Mouse (Mus musculus) hindbrain, embryonic 11.5 days (tissue): ENCODE results near the gene Ift57. TPM values are rescaled to one million over a fixed set of nuclear protein-coding genes. Genes with fewer than 3 reads are reported as not detected.

Source experiments
- ATAC-seq: fragments of 200-750 bp; cut with Nextera tagmentation; 2 replicates; pipeline ENCODE4 v1.8.0; 2017; ENCODE audit warnings: mild to moderate bottlenecking, moderate TSS enrichment, moderate library complexity; ENCODE audit not compliant: low FRiP score
- DNase-seq: peaks from one replicate; pipeline ENCODE4 v3.0.0-alpha.2; 2015; ENCODE audit warnings: low spot score
- H3K27ac ChIP-seq: fragments of 300-500 bp; sonication (generic); 2 replicates; pipeline ENCODE4 v1.5.1; 2014; ENCODE audit warnings: mild to moderate bottlenecking, low read depth, low read length
- H3K27me3 ChIP-seq: fragments of 300-500 bp; sonication (generic); 2 replicates; pipeline ENCODE4 v1.6.1; 2014; ENCODE audit warnings: mild to moderate bottlenecking, low read length, moderate library complexity, mixed read lengths; ENCODE audit not compliant: control insufficient read depth, insufficient read depth
- H3K36me3 ChIP-seq: fragments of 300-500 bp; sonication (generic); 2 replicates; pipeline ENCODE4 v1.6.1; 2014; ENCODE audit warnings: mild to moderate bottlenecking, low read length, moderate library complexity, mixed read lengths; ENCODE audit not compliant: control insufficient read depth, insufficient read depth
- H3K4me1 ChIP-seq: fragments of 300-500 bp; sonication (generic); replicated peaks from 2 replicates; pipeline ENCODE4 v1.6.1; 2014; ENCODE audit warnings: low read length, mixed read lengths; ENCODE audit not compliant: control insufficient read depth, insufficient read depth
- H3K4me2 ChIP-seq: fragments of 300-500 bp; sonication (generic); replicated peaks from 2 replicates; pipeline ENCODE4 v1.6.1; 2014; ENCODE audit warnings: mild to moderate bottlenecking, low read depth, low read length
- H3K4me3 ChIP-seq: fragments of 300-500 bp; sonication (generic); 2 replicates; pipeline ENCODE4 v1.5.1; 2014; ENCODE audit warnings: low read depth, low read length
- H3K9ac ChIP-seq: fragments of 300-500 bp; sonication (generic); 2 replicates; pipeline ENCODE4 v1.6.1; 2014; ENCODE audit warnings: low read depth, low read length
- H3K9me3 ChIP-seq: fragments of 300-500 bp; sonication (generic); 2 replicates; pipeline ENCODE4 v1.6.1; 2016; ENCODE audit warnings: low read length; ENCODE audit not compliant: control insufficient read depth
- WGBS: fragments of 180-500 bp; shearing (Covaris S2); extraction: QIAGEN DNeasy Blood & Tissue Kit; methylation state at CpG from one replicate; pipeline ENCODE4 v1.1.7; 2014; 5-methylcytosine and 5-hydroxymethylcytosine counted together
- polyA plus RNA-seq: library from polyadenylated mRNA; unstranded; fragments of >200 nt; fragmentation: Nextera tagmentation; extraction: Ambion mirVana; gene quantifications from 2 replicates; pipeline ENCODE4 v1.2.1, GENCODE M21; 2014

Gene Ift57
- polyA plus RNA-seq, 1 experiment from 2014 or later: 39.1 TPM

DNA sequence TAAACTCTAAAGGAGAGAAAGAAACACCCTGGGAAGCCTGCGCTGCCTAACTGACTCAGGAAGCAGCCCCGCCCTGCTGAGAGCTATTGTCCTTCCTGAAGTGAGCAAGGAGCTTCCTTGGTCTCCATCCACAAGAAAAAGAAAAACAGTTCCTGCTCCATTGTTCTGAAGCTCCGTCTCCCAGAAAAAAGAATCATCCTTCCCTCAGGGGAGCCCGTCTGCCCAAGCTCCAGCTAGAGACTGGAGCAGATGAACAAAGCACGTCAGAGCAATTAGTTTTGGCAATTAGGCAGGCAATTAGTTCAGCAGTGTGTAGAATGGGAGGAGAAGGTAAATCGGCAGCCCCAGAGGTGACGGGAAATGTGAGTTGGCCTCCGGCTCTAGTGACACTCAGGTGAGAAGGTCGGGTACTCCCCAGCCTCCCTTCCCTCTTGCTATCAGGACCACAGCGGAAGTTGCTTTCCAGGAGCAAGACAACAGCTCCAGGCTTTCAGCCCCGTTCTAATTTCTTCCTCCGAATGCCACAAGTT, 105.0 kb downstream of the Ift57 start:
- peak overlapping the region; percentile 35 for H3K4me2 ChIP-seq
- no peaks in the 10 kb centered on the region for H3K4me1 ChIP-seq
- peak; percentile 72 for ATAC-seq
- WGBS: under 1% methylated on average over 12 of the region's 12 CpGs
- peak overlapping the region; percentile 32; the same call in 1 of the 2 replicates for H3K9ac ChIP-seq
- H3K27ac ChIP-seq: peak overlapping the region; percentile 61
- peak; percentile 57 for DNase-seq
- 0 out of 2 replicates have a peak overlapping the region, but pooled peaks have one; percentile 9 for H3K4me3 ChIP-seq
- no peaks in the 10 kb centered on the region for H3K36me3 ChIP-seq
- H3K27me3 ChIP-seq: no peaks in the 10 kb centered on the region
- no peaks in the 10 kb centered on the region for H3K9me3 ChIP-seq

DNA sequence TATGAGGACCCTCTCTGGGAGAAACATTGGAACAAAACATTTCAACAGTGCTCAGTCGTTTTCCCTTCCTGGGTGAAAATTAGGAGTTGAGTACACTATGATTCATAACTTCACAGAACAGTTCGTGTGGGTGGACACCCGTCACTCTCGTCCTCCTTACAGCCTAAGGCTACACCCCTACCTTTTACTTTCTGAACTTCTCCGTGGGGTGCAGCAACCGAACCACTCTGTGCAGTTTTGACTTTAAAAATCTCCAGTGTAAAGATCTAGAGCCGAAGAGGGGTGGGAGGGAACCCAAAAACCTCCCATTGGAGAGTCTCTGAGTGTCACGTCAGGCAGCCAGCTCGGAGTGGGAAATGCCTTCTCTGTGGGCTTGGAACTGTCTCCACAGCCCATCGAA, 107.9 kb downstream of the Ift57 start:
- H3K4me3 ChIP-seq: no peak overlapping the region
- H3K27me3 ChIP-seq: no peaks in the 10 kb centered on the region
- no peak overlapping the region for H3K9ac ChIP-seq
- H3K36me3 ChIP-seq: no peaks in the 10 kb centered on the region
- ATAC-seq (no peak), DNase-seq (no peak)
- H3K9me3 ChIP-seq: no peaks in the 10 kb centered on the region
- WGBS: 88% methylated on average over 10 of the region's 10 CpGs
- H3K4me1 ChIP-seq: no peaks in the 10 kb centered on the region
- H3K4me2 ChIP-seq: no peak overlapping the region
- H3K27ac ChIP-seq: no peak overlapping the region

DNA sequence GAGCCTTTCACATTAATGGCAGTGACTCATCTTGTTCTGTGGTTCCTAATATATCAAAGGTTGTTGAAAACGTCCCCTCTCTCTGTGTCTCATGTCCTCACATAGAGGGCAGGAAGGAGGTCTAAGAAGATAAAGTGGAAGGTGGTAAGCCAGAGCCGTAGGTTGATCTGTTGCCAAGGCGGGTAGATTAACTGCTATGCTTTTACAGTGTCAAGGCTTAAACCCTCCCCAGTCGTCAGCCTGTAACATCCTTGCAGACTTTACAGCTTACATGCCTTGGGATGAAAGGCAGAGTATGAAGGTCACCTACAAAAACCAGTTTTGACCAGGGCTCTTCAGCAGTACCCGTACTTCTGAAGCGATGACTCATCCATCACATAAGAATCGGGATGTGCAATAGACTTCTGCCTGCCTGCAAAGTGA, 108.4 kb downstream of the Ift57 start:
- H3K4me1 ChIP-seq: no peaks in the 10 kb centered on the region
- H3K27ac ChIP-seq: no peak overlapping the region
- WGBS: 85% methylated on average over 7 of the region's 7 CpGs
- H3K9ac ChIP-seq: no peak overlapping the region
- no peak for DNase-seq
- H3K27me3 ChIP-seq: no peaks in the 10 kb centered on the region
- no peak for ATAC-seq
- no peak overlapping the region for H3K4me2 ChIP-seq
- no peaks in the 10 kb centered on the region for H3K36me3 ChIP-seq
- no peak overlapping the region for H3K4me3 ChIP-seq
- H3K9me3 ChIP-seq: no peaks in the 10 kb centered on the region

DNA sequence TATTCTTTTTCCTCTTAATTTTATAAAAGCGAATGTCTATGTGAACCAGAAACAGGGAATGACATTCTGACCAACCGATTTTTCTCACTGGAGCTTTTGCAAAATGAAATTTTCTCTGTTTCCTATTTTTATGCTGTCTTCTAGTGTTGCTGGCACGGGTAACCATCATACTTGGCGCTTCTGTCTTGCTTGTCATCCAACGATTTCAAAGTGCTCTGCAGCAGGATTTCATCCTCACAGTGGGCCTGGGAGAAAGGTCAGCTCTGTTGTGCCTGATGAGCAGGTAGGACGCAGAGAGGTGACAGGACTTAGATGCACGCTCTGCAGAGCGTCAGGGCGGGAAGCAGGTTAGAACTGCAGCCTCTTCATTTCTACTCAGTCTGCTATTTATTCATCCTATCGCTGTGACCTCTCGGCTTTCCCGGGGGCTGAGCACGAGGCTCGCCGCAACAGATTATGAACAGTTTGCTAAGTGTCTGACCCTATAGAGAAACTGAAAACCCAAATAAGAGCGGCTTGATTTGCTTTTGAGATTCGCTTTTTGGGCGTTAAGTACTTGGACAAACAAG, 108.9 kb downstream of the Ift57 start:
- Histone ChIP-seq H3K9me3 (no peaks in the 10 kb centered on the region), H3K4me1 (no peaks in the 10 kb centered on the region), H3K27me3 (no peaks in the 10 kb centered on the region), H3K27ac (no peak overlapping the region), H3K4me2 (no peak overlapping the region), H3K36me3 (no peaks in the 10 kb centered on the region), H3K4me3 (no peak overlapping the region), H3K9ac (no peak overlapping the region)
- 89% methylated on average over 18 of the region's 18 CpGs for WGBS
- DNase-seq: no peak
- no peak for ATAC-seq

DNA sequence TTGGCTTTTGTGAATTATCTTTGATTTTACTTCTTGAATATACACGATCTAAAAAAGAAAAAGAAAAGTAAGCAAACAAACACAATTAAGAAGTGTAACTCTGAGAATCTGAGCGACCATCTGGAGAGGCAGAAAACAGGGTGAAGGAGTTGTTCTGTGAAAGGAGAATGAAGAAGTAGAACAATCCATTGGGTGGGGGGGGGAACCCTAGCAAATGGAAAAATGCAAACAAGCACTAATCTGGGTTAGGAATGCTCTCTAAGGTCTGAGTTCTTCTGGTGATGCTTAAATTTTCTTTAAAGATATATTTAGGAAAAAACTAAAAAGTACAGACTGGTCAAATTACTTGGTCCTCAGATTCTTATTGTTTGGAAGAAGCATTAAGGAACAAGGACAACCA, 112.9 kb downstream of the Ift57 start:
- Histone ChIP-seq H3K4me3 (no peak overlapping the region), H3K27ac (no peak overlapping the region), H3K4me2 (no peak overlapping the region), H3K9me3 (no peaks in the 10 kb centered on the region), H3K36me3 (no peaks in the 10 kb centered on the region), H3K9ac (no peak overlapping the region), H3K4me1 (no peaks in the 10 kb centered on the region), H3K27me3 (no peaks in the 10 kb centered on the region)
- no peak for ATAC-seq
- DNase-seq: no peak
- WGBS: 86% methylated on average over 2 of the region's 2 CpGs

DNA sequence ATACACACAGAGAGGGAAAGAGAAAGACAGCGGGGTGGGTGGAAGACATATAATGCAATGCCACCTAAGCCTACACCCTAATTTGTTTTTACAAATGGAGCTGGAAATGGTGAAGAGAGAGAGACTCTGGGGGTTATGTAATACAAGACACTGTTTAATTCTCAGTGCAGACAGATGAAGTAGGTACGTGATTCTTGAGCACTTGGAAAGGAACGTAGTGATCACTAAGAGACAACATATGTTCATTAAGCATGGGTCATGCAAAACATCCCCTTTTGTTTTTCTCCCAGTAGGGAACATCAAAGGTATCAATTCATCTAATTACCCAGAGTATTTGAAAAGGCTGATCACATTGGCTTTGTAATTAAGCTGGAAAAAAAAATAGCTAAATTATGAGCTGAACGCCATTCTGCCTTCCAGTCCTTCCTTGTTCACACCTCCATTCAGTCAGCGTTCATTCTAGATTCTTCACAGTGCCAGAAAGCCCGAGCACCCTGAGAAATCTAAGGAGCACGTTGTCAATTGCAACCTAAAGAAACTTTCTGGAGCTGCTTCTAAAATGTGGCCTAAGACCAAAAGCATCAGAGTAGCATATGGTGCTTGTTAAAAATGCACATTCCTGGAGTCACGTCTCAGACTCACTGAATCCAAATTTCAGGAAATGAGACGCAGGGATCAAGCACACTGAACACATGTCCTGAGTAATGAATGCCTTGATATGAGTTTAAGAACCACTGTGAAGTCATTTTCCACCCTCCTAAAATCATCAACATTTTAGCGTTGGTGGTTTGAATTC, 114.0 kb downstream of the Ift57 start:
- no peak for DNase-seq
- ATAC-seq: no peak
- no peak overlapping the region for H3K4me3 ChIP-seq

DNA sequence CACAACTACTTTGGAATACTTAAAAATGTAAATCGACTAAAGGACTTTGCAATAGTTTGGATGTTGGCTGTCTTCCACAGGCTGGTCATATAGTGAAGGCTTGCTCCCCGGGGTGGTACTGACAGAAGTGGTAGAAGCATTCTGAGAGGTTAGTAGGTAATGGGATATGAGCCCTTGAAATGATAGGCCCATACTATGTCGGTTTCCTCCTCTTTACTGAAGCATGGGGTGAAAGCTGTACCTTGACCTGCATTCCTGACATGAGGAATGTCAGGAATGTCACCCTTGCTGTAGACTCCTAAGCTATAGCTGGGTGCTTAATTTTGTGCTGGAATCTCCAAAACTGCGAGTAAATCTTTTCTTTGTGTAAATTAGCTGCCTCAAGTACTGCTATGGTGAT, 115.4 kb downstream of the Ift57 start:
- ATAC-seq: no peak
- H3K27ac ChIP-seq: no peak overlapping the region
- 74% methylated on average over 4 of the region's 4 CpGs for WGBS
- H3K9ac ChIP-seq: no peak overlapping the region
- H3K4me3 ChIP-seq: no peak overlapping the region
- H3K4me2 ChIP-seq: no peak overlapping the region
- no peaks in the 10 kb centered on the region for H3K9me3 ChIP-seq
- no peaks in the 10 kb centered on the region for H3K36me3 ChIP-seq
- H3K4me1 ChIP-seq: no peaks in the 10 kb centered on the region
- DNase-seq: no peak
- H3K27me3 ChIP-seq: no peaks in the 10 kb centered on the region

More for the DNA sequence above, 114.0 kb downstream of the Ift57 start:
- Histone ChIP-seq H3K4me1 (no peaks in the 10 kb centered on the region), H3K9me3 (no peaks in the 10 kb centered on the region), H3K27me3 (no peaks in the 10 kb centered on the region), H3K36me3 (no peaks in the 10 kb centered on the region), H3K9ac (no peak overlapping the region), H3K4me2 (no peak overlapping the region), H3K27ac (no peak overlapping the region)
- WGBS: 71% methylated on average over 10 of the region's 10 CpGs
